Mouse (Mus musculus): Measurements from ENCODE around the gene Ncam1. TPM values are rescaled to one million over a fixed set of nuclear protein-coding genes. Genes with fewer than 3 reads are reported as not detected.

Gene Ncam1
- polyA plus RNA-seq, 1 experiment: 0.64 TPM

GRCm38 (mm10) chr9:49488912-49489895 lies 309.5 kb downstream of the Ncam1 start:
- 29% methylated on average over 16 of the region's 16 CpGs for WGBS
- H3K27me3 ChIP-seq (ENCODE audit: control insufficient read depth, insufficient read depth, low read length): no peaks in the 10 kb centered on the region
- no peaks in the 10 kb centered on the region for H3K4me1 ChIP-seq (ENCODE audit: control insufficient read depth, insufficient read depth, insufficient read length)
- H3K36me3 ChIP-seq (ENCODE audit: control insufficient read depth, insufficient read depth, low read length): no peaks in the 10 kb centered on the region
- TF ChIP-seq POLR2A (IDR thresholded peaks at IDR 0.05; ENCODE audit: low read depth, low read length) (no peak), CTCF (IDR thresholded peaks at IDR 0.05; ENCODE audit: extremely low read depth, insufficient read depth, insufficient read length, insufficient replicate concordance) (peak; percentile 90)
- no peak overlapping the region for H3K4me3 ChIP-seq (ENCODE audit: extremely low read depth, insufficient read depth, insufficient read length)
- peak in 1 of 2 experiments; percentile 48 for DNase-seq (ENCODE audit: low read depth in 1 of 2, low spot score in 2 of 2)
- no peak overlapping the region for H3K27ac ChIP-seq (ENCODE audit: insufficient read depth, low read length)

DNA sequence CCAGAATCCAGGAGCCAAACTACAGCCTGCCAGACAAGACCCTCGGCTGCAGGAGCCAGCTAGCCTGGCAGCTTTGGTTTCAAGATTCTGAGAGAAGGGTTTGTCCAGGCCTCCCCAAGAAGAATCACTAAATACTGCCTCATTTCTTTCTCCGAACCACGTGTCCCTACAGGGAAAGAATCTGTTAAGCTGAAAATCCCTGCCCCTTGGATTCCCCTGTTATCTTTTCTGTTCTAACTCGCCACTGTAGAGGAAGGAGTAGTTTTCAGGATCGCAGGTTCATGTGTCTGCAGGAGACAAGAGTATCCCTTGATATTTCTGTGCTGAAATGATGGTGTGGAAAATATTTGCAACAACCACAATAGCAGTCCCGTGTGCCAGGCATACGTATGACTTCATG lies 310.5 kb downstream of the Ncam1 start:
- Histone ChIP-seq H3K27me3 (ENCODE audit: control insufficient read depth, insufficient read depth, low read length) (no peaks in the 10 kb centered on the region), H3K36me3 (ENCODE audit: control insufficient read depth, insufficient read depth, low read length) (no peaks in the 10 kb centered on the region), H3K27ac (ENCODE audit: insufficient read depth, low read length) (no peak overlapping the region), H3K4me3 (ENCODE audit: extremely low read depth, insufficient read depth, insufficient read length) (no peak overlapping the region), H3K4me1 (ENCODE audit: control insufficient read depth, insufficient read depth, insufficient read length) (no peaks in the 10 kb centered on the region)
- no peak for TF ChIP-seq POLR2A (IDR thresholded peaks at IDR 0.05; ENCODE audit: low read depth, low read length)
- no peak for TF ChIP-seq CTCF (IDR thresholded peaks at IDR 0.05; ENCODE audit: extremely low read depth, insufficient read depth, insufficient read length, insufficient replicate concordance)
- DNase-seq (ENCODE audit: low read depth in 1 of 2, low spot score in 2 of 2): no peak
- WGBS: 80% methylated on average over 7 of the region's 7 CpGs

DNA sequence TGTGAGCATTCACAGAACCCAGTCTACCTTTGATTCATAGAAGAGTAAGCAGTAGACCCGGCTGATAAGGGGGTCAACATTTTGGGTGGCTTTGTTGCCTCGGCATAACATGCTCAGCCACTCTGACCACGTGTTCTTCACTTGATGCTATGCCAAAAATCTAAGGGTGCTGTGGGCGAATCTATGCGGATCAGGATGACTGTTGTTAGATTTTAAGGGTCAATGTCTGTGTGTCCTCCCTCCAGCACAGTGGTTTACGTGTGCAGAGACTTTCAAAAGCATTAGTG lies 311.1 kb downstream of the Ncam1 start:
- WGBS: 78% methylated on average over 6 of the region's 6 CpGs
- no peak overlapping the region for H3K27ac ChIP-seq (ENCODE audit: insufficient read depth, low read length)
- no peaks in the 10 kb centered on the region for H3K36me3 ChIP-seq (ENCODE audit: control insufficient read depth, insufficient read depth, low read length)
- H3K4me3 ChIP-seq (ENCODE audit: extremely low read depth, insufficient read depth, insufficient read length): no peak overlapping the region
- no peaks in the 10 kb centered on the region for H3K4me1 ChIP-seq (ENCODE audit: control insufficient read depth, insufficient read depth, insufficient read length)
- no peaks in the 10 kb centered on the region for H3K27me3 ChIP-seq (ENCODE audit: control insufficient read depth, insufficient read depth, low read length)
- no peak for TF ChIP-seq POLR2A (IDR thresholded peaks at IDR 0.05; ENCODE audit: low read depth, low read length)
- TF ChIP-seq CTCF (IDR thresholded peaks at IDR 0.05; ENCODE audit: extremely low read depth, insufficient read depth, insufficient read length, insufficient replicate concordance): no peak
- no peak for DNase-seq (ENCODE audit: low read depth in 1 of 2, low spot score in 2 of 2)

DNA sequence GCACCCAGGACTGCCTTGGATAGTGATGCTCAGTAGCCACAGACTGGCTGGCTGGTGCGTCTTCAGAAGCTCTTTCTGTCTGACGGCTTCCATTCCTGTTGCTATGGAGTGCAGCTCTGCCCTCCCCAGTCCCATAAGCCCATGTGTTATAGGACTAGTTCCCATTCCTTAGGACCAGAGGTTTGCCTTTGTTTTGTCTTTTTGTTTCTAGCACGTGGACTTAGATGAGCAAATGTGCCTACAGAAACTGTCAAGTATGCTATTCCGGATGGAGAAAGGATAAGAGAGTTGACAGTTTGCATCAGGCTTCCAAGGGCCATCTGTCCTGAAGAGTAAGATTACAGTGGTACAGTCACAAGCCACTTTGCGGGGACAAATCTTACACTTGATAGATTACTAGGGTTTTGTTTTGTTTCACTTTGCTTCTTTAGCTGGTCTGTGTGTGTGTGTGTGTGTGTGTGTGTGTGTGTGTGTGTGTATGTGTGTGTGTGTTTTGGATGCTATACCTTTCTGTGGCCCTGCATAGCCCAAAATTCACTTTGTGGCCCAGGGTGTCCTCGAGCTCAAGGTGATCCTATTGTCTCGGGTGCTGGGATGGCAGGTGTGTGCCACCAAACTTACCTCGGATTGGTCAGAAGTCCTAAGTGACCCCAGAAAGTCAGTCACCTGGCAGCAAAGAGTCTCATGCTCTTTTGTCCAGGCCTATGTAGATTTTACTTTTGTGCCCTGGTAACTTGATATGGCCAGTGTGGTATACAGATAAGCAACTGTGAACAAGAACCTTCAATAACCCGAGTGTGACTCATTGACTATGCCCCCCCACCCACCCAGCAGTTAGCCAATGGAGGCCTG lies 311.7 kb downstream of the Ncam1 start:
- Histone ChIP-seq H3K4me3 (ENCODE audit: extremely low read depth, insufficient read depth, insufficient read length) (no peak overlapping the region), H3K4me1 (ENCODE audit: control insufficient read depth, insufficient read depth, insufficient read length) (no peaks in the 10 kb centered on the region), H3K36me3 (ENCODE audit: control insufficient read depth, insufficient read depth, low read length) (no peaks in the 10 kb centered on the region), H3K27me3 (ENCODE audit: control insufficient read depth, insufficient read depth, low read length) (no peaks in the 10 kb centered on the region), H3K27ac (ENCODE audit: insufficient read depth, low read length) (no peak overlapping the region)
- no peak for DNase-seq (ENCODE audit: low read depth in 1 of 2, low spot score in 2 of 2)
- WGBS: 80% methylated on average over 9 of the region's 9 CpGs
- TF ChIP-seq POLR2A (IDR thresholded peaks at IDR 0.05; ENCODE audit: low read depth, low read length) (no peak), CTCF (IDR thresholded peaks at IDR 0.05; ENCODE audit: extremely low read depth, insufficient read depth, insufficient read length, insufficient replicate concordance) (no peak)

DNA sequence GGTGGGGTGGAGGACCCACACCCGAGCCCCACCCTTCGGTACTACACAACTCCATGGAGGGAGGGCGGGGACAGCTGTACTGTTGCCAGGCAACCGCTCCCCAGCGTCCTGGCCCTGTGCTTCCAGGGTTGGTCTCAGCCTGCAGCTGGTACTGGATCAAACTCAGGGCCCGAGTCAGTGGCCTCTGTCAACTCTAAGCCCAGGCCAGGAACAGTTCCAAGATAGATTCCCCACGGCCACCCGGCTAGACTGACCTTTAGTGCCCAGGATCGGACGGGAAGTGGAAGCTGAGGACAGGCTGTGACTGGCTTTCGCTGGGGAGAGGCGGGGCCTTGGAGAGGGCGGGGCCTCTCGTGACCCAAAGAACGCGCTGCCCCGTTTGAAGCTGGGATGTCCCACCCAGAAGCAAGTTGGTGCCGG lies 312.8 kb downstream of the Ncam1 start, which contains the start of gene Ttc12:
Gene Ttc12, minus strand, starts transcription at position 334 of the 420 bp plus-strand sequence.
- peak in 1 of 2 experiments; percentile 25 for DNase-seq (ENCODE audit: low read depth in 1 of 2, low spot score in 2 of 2)
- Histone ChIP-seq H3K4me3 (ENCODE audit: extremely low read depth, insufficient read depth, insufficient read length) (peak within 1 kb of the TSS; percentile 61), H3K36me3 (ENCODE audit: control insufficient read depth, insufficient read depth, low read length) (no peaks in the 10 kb centered on the region), H3K4me1 (ENCODE audit: control insufficient read depth, insufficient read depth, insufficient read length) (no peaks in the 10 kb centered on the region), H3K27me3 (ENCODE audit: control insufficient read depth, insufficient read depth, low read length) (no peaks in the 10 kb centered on the region), H3K27ac (ENCODE audit: insufficient read depth, low read length) (no peak within 1 kb of the TSS)
- TF ChIP-seq POLR2A (IDR thresholded peaks at IDR 0.05; ENCODE audit: low read depth, low read length) (no peak), CTCF (IDR thresholded peaks at IDR 0.05; ENCODE audit: extremely low read depth, insufficient read depth, insufficient read length, insufficient replicate concordance) (no peak)
- WGBS: 4% methylated on average over 18 of the region's 18 CpGs

DNA sequence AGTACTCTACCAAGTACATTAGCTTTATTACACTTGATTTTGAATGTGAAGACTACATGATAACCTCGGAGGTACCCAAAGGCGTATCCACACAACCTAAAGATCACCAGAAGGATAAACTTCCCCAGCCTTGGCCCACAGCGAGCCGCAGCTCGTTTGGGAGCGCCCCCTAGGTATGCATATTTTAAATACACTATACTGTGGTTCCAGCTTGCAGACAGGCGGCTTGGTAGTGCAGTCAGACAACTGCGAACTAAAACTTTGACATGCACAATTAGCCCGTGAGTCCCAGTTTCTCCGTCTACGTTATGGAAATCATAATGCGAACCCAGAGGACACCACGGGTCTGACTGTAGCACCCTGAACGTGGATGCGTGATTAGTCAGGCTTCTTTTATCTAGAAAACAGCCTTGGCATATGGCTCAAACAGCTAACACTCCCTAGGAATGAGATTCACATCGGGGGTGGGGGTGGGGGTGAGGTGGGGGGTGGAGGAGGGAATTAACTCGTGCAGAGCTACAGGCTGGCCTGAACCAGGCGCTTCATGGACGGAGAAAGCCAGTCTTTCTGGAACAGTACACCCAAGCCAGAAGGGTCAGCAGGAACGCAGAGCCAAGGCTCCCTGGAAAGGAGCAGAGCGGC lies 313.4 kb downstream of the Ncam1 start:
- Histone ChIP-seq H3K36me3 (ENCODE audit: control insufficient read depth, insufficient read depth, low read length) (no peaks in the 10 kb centered on the region), H3K4me3 (ENCODE audit: extremely low read depth, insufficient read depth, insufficient read length) (peak overlapping the region; percentile 61), H3K27me3 (ENCODE audit: control insufficient read depth, insufficient read depth, low read length) (no peaks in the 10 kb centered on the region), H3K27ac (ENCODE audit: insufficient read depth, low read length) (no peak overlapping the region), H3K4me1 (ENCODE audit: control insufficient read depth, insufficient read depth, insufficient read length) (no peaks in the 10 kb centered on the region)
- no peak for TF ChIP-seq CTCF (IDR thresholded peaks at IDR 0.05; ENCODE audit: extremely low read depth, insufficient read depth, insufficient read length, insufficient replicate concordance)
- TF ChIP-seq POLR2A (IDR thresholded peaks at IDR 0.05; ENCODE audit: low read depth, low read length): no peak
- DNase-seq (ENCODE audit: low read depth in 1 of 2, low spot score in 2 of 2): no peak
- 6% methylated on average over 21 of the region's 21 CpGs for WGBS

Measured in spleen, adult 2 months (tissue).